Mouse (Mus musculus) forebrain, embryonic 10.5 days (tissue): ENCODE data around the gene Glud1. TPM values are rescaled to one million over a fixed set of nuclear protein-coding genes. Genes with fewer than 3 reads are reported as not detected.
A peak's percentile ranks its signal among the peaks of the same experiment; 100 is the strongest.

Experiments used
- DNase-seq: peaks from one replicate; pipeline ENCODE4 v3.0.0-alpha.2; 2017; ENCODE audit warnings: low spot score; ENCODE audit errors: extremely low spot score
- H3K27ac ChIP-seq: fragments of 300-500 bp; sonication (generic); 2 replicates; pipeline ENCODE4 v1.5.1; 2016; ENCODE audit warnings: mild to moderate bottlenecking
- H3K27me3 ChIP-seq: fragments of 300-500 bp; sonication (generic); 2 replicates; pipeline ENCODE4 v1.6.1; 2016; ENCODE audit warnings: mild to moderate bottlenecking; ENCODE audit not compliant: poor library complexity, severe bottlenecking
- H3K36me3 ChIP-seq: fragments of 300-500 bp; sonication (generic); replicated peaks from 2 replicates; pipeline ENCODE4 v1.6.1; 2016; ENCODE audit warnings: mild to moderate bottlenecking, moderate library complexity
- H3K4me1 ChIP-seq: fragments of 300-500 bp; sonication (generic); 2 replicates; pipeline ENCODE4 v1.6.1; 2016
- H3K4me3 ChIP-seq: fragments of 300-500 bp; sonication (generic); 2 replicates; pipeline ENCODE4 v1.5.1; 2016; ENCODE audit warnings: mild to moderate bottlenecking, moderate library complexity
- H3K9me3 ChIP-seq: fragments of 300-500 bp; sonication (generic); 2 replicates; pipeline ENCODE4 v1.6.1; 2016; ENCODE audit warnings: mild to moderate bottlenecking, moderate library complexity
- WGBS: fragments of 180-500 bp; shearing (Covaris S2); methylation state at CpG from one replicate; pipeline ENCODE4 v1.1.7; 2016; 5-methylcytosine and 5-hydroxymethylcytosine counted together
- polyA plus RNA-seq: library from polyadenylated mRNA; unstranded; fragments of >200 nt; fragmentation: Nextera tagmentation; extraction: Ambion mirVana; gene quantifications from 2 replicates; pipeline ENCODE4 v1.2.1, GENCODE M21; 2016

Gene Glud1
- polyA plus RNA-seq, 1 experiment from 2014 or later: 63.9 TPM

DNA sequence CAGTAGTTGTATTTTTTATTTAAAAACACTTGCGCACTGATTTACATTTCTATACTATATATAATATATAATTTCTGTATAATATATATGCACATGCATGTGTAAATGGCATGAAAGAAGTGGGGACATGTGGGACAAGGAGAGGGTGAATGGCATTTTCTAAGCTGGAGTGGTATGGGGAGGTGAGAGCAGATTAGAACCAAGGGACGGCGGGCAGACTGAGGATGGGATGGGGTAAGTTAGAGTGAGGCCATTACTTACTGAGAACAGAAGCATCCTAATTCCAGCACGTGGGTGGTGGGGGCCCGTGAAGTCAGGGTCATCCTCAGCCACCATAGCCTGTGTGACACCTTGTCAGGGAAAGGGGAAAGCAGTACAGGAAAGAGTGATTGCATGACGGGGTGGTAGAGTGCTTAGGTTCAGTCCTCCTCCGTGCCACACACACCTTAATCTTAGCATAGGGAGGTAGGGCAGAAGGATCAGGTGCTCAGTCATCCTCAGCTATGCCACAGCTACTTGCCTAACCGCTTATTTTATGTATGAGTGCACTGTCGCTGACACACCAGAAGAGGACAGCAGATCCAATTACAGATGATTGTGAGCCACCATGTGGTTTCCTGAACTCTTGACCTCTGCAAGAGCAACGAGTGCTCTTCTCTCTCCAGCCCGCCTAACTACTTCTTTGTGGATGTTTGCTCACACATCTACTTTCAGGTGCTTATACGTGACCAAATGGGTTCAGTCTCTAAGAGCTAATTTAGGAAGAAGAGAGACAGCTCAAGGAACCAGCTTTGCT is 35.4 kb downstream of the Glud1 start:
- H3K27ac ChIP-seq: peak overlapping the region; percentile 40; the same call in 1 of the 2 replicates
- no peaks in the 10 kb centered on the region for H3K9me3 ChIP-seq
- peaks cover 38% of the 10 kb centered on the region for H3K36me3 ChIP-seq
- no peak overlapping the region for H3K4me3 ChIP-seq
- H3K27me3 ChIP-seq: no peaks in the 10 kb centered on the region
- 0 out of 2 replicates have a peak, but pooled peaks cover 5% of the 10 kb centered on the region for H3K4me1 ChIP-seq
- 64% methylated on average over 12 of the region's 12 CpGs for WGBS
- no peak for DNase-seq

DNA sequence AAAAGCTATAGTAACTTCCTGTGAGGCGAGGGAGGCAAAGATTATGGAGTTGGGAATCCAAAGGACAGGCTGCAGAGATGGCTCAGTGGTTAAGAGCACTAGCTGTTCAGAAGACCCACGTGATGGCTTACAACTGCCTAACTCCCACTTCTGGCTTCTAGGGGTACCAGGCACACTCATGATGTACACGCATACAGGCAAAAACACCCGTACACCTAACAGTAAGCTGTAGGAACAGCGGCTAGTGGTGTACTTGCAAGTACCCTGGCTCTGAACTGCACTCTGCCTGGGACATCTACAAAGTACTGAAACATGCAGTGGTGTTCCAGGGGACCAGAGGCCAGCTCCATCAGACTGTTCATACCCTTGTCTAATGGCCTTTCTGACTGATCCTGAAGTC is 36.6 kb downstream of the Glud1 start:
- Histone ChIP-seq H3K9me3 (no peaks in the 10 kb centered on the region), H3K27ac (no peak overlapping the region), H3K27me3 (no peaks in the 10 kb centered on the region), H3K4me3 (no peak overlapping the region), H3K4me1 (peaks cover 10% of the 10 kb centered on the region), H3K36me3 (peaks cover 27% of the 10 kb centered on the region)
- WGBS: 93% methylated on average over 5 of the region's 5 CpGs
- no peak for DNase-seq

DNA sequence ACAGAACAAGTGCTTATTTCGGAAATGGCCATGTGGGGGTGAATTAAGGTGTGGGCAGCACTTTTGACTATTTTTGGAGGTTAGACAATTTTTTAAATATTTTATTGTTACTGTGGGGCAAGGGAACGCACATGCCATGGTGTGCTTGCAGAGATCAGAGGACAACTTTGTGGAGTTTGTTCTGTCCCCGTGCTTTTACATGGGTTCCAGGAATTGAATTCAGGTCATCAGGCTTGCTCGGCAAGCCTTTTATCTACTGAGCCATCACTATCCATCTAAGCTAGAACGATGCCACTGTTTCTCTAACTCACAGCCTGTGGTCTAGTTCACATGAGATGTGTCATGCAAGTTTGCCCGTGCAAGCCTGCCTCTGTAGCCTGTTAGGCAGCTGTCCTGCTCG is 37.8 kb downstream of the Glud1 start:
- no peak overlapping the region for H3K27ac ChIP-seq
- H3K4me1 ChIP-seq: peaks cover 12% of the 10 kb centered on the region
- H3K36me3 ChIP-seq: peaks cover 14% of the 10 kb centered on the region
- 88% methylated on average over 7 of the region's 7 CpGs for WGBS
- H3K27me3 ChIP-seq: no peaks in the 10 kb centered on the region
- no peaks in the 10 kb centered on the region for H3K9me3 ChIP-seq
- DNase-seq: no peak
- no peak overlapping the region for H3K4me3 ChIP-seq

DNA sequence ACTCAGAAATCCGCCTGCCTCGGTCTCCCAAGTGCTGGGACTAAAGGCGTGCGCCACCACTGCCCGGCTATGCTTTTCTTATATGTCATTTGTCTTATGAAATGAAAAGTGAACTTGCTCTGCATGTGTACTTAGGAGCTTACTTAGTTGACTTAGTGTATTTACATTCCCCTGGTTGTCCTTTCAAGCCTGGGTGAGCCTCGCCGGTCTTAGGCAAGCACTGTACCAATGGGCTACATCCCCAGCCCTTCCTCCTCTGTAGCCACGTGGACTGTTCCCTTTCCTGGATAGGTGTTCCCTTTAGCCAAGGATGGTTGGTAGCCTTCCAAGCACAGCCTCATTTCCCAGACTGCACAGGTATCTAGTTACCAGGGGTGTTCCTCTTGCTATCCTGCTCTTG is 38.5 kb downstream of the Glud1 start:
- WGBS: 90% methylated on average over 8 of the region's 8 CpGs
- Histone ChIP-seq H3K27me3 (no peaks in the 10 kb centered on the region), H3K27ac (no peak overlapping the region), H3K36me3 (peaks cover 9% of the 10 kb centered on the region), H3K9me3 (no peaks in the 10 kb centered on the region), H3K4me3 (no peak overlapping the region), H3K4me1 (peaks cover 12% of the 10 kb centered on the region)
- DNase-seq: no peak

DNA sequence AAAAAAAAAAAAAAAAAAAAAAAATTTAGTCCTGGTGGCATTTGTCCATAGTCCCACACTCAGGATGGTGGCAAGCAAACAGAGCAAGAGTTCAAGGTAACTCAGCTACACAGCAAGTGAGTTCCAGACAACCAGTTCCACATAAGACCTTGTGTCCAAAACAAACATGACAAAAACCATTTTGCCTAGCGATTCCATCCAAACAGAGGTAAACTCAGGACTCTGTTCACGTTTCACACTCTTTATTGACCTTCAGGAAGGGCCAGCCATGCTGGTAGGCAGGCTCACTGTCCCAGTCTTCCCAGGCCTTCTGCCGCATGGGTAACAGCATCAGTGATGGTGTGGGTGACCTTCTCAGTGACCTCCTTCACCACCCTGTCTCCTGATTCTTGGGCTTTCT is 41.1 kb downstream of the Glud1 start:
- Histone ChIP-seq H3K36me3 (no peaks in the 10 kb centered on the region), H3K9me3 (no peaks in the 10 kb centered on the region), H3K27ac (no peak overlapping the region), H3K4me1 (peaks cover 13% of the 10 kb centered on the region), H3K4me3 (no peak overlapping the region), H3K27me3 (no peaks in the 10 kb centered on the region)
- WGBS: 75% methylated on average over 3 of the region's 3 CpGs
- DNase-seq: no peak

DNA sequence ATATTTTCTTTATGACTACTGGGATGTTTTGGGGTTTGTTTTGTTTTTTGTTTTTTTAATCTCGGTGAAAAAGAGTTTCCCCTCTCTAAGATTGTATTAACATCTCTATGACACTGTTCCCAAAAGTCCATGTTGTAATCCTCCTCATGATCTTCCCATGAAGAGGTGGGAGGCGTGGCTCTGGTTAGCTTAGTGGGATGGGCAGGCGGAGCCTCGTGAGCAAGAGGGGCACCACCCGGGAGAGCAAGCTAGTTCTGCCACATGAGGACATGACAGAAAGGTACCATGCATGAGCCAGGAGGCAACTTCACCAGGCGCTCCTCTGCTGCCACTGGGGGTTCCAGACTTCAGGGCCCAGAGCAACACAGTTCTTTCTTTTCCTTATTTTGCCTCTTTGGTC is 42.0 kb downstream of the Glud1 start:
- DNase-seq: no peak
- H3K4me3 ChIP-seq: no peak overlapping the region
- H3K27ac ChIP-seq: no peak overlapping the region
- no peaks in the 10 kb centered on the region for H3K9me3 ChIP-seq
- H3K27me3 ChIP-seq: no peaks in the 10 kb centered on the region
- peaks cover 13% of the 10 kb centered on the region for H3K4me1 ChIP-seq
- no peaks in the 10 kb centered on the region for H3K36me3 ChIP-seq
- 74% methylated on average over 6 of the region's 6 CpGs for WGBS

DNA sequence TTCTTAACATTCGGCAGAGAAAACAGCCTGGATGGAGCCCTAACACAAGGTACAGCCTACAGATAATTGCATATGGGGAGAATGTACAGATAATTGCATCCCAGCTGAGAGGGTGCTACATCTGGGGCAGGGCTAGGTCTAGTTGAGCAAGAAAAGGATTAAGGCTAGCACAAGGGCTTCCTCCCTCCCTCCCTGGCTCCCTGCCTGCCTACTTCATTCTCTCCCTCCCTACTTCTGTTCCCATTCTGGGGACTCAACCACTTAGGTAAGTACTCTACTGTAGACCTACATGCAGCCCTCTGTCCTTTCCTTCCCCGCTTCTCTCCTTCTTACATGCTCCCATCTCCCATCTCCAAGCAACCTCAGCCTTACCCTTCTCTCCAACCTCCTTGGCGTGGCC is 42.8 kb downstream of the Glud1 start:
- Histone ChIP-seq H3K27me3 (no peaks in the 10 kb centered on the region), H3K9me3 (no peaks in the 10 kb centered on the region), H3K27ac (no peak overlapping the region), H3K4me3 (no peak overlapping the region), H3K4me1 (peaks cover 13% of the 10 kb centered on the region), H3K36me3 (no peaks in the 10 kb centered on the region)
- DNase-seq: no peak
- WGBS: 92% methylated on average over 3 of the region's 3 CpGs

DNA sequence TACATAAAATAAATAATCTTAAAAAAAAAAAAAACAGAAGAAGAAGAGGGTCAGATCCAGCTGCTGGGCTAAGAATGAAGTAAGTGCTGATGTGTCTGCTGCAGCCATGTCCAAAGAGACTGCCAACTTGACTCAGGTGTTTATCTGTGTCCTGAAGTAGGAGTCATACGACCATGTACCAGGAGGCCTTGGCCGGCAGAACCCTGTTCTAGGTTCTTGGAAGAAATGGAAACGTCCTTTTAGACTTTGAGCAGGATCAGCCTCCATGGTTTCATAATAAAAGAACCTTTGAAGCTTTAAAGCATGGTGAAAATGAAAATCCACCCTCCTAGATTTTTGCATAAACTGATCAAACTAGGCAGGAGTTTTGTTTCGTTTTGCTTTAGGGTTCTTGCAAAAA is 43.9 kb downstream of the Glud1 start:
- Histone ChIP-seq H3K4me1 (peaks cover 22% of the 10 kb centered on the region), H3K9me3 (no peaks in the 10 kb centered on the region), H3K36me3 (no peaks in the 10 kb centered on the region), H3K4me3 (no peak overlapping the region), H3K27ac (no peak overlapping the region), H3K27me3 (no peaks in the 10 kb centered on the region)
- WGBS: 86% methylated on average over 4 of the region's 4 CpGs
- no peak for DNase-seq

DNA sequence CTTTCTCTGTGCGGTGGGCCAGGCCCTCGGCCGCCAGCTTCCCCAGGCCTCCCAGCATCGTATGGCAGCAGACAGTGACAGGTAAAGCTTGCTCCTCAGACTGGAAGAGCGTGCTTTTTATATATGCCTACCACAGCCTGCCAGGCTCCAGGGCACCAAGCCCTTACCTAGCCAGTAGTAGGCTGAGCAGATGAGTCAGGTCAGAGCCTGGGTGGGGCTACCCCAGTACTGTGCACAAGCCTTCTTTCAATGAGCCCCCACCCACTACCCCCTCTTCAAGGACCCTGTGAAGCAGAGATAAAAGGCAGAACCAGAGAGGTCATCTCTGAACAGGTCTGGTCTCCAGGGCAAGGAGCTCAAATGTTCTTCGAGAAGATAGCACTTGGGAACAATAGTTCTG is 44.8 kb downstream of the Glud1 start, which contains the start of gene Fam25c:
Fam25c (minus strand) TSS at position 133 of the 400 bp plus-strand sequence.
- H3K4me3 ChIP-seq: no peak within 1 kb of the TSS
- H3K27me3 ChIP-seq: no peaks in the 10 kb centered on the region
- DNase-seq: no peak
- 0 out of 2 replicates have a peak within 1 kb of the TSS, but pooled peaks have one; percentile 26 for H3K27ac ChIP-seq
- no peaks in the 10 kb centered on the region for H3K36me3 ChIP-seq
- no peaks in the 10 kb centered on the region for H3K9me3 ChIP-seq
- WGBS: 91% methylated on average over 6 of the region's 6 CpGs
- peaks cover 22% of the 10 kb centered on the region for H3K4me1 ChIP-seq

DNA sequence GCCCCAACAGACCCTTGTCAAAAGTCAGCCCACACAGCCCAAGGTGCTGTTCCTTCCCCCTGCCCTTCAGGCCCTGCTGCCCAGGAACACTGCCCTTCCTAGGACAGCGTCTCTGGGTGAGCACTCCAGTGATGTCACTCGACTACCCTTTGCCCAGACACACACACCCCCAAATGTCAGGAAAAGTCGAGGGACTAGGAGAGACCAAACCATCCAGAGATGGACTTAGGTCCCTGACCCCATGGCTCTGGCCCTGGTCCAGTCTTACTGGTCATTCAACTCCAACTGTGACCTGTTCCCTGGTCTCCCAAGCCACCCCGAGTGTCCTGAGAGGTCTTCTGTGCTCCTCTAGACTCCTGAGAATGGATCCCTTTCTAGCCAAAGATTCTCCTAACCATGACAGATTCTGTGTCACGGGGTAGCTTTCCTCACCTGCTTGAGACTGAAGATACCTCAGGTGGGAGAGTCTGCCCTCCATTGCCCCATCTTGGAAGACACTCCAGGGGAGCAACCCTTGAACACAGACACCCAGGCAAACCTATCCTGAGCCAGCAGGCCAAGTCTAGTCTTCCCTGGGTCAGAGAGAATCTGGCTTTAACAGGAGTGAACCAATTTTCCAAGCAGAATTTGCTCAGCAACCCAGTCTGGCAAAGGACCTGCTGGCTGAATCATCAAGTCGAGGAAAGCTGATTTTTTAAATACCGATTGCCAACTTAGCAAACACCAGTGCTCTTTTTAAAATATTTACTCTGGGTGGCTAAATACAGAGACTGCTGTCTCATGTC is 47.3 kb downstream of the Glud1 start:
- no peaks in the 10 kb centered on the region for H3K9me3 ChIP-seq
- no peaks in the 10 kb centered on the region for H3K36me3 ChIP-seq
- no peak overlapping the region for H3K27ac ChIP-seq
- WGBS: 82% methylated on average over 7 of the region's 7 CpGs
- no peak for DNase-seq
- peaks cover 17% of the 10 kb centered on the region for H3K27me3 ChIP-seq
- H3K4me3 ChIP-seq: no peak overlapping the region
- peaks cover 17% of the 10 kb centered on the region for H3K4me1 ChIP-seq

DNA sequence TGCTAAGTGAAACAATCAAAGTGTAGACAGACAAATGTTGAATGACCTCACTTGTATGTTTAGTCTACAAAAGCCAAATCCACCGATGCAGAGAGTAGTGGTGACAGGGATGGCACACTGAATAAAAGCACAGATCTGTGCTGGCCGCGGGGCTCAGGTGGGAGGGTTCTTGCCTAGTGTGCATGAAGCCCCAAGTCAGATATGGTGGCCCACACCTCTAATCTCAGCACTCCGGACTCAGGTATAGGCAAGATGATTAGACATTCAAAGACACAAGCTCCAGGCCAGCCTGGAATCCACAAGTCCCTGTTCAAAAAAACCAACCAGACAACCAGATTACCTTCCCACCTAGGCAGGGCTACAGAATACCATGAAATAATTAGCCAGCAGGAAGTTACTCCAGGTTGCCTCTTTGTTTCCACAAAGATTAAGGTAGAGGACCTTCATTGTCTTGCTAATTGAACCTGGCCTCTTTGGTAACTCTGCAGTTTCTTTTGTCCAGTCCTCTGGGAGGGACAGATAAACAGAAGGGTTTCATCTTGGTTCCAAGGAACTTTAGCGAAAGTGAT is 49.2 kb downstream of the Glud1 start:
- WGBS: 33% methylated on average over 5 of the region's 5 CpGs
- no peak for DNase-seq
- Histone ChIP-seq H3K9me3 (no peaks in the 10 kb centered on the region), H3K36me3 (no peaks in the 10 kb centered on the region), H3K4me1 (peaks cover 33% of the 10 kb centered on the region), H3K4me3 (no peak overlapping the region), H3K27me3 (peaks cover 35% of the 10 kb centered on the region), H3K27ac (no peak overlapping the region)

DNA sequence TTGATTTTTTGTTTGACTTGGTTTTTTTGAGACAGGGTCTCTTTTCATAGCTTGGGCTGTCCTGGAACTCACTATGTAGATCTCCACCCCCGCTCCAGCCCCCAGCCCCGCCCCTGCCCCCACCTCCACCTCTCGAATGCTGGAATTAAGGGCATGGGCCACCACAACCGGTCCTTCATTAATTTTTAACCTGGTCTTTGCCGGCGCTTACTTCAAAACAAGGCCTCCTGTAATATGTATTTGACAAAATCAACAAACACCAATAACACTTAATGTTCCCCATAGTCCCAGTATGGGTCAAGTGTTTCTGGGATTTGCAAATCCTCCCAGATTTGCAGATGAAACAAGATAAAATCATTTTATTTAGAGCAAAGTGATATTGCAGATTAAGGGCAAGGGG is 49.7 kb downstream of the Glud1 start:
- no peaks in the 10 kb centered on the region for H3K36me3 ChIP-seq
- no peak for DNase-seq
- no peak overlapping the region for H3K27ac ChIP-seq
- peaks cover 28% of the 10 kb centered on the region for H3K4me1 ChIP-seq
- peaks cover 35% of the 10 kb centered on the region for H3K27me3 ChIP-seq
- no peak overlapping the region for H3K4me3 ChIP-seq
- 42% methylated on average over 6 of the region's 6 CpGs for WGBS
- 0 out of 2 replicates have a peak, but pooled peaks cover 3% of the 10 kb centered on the region for H3K9me3 ChIP-seq

DNA sequence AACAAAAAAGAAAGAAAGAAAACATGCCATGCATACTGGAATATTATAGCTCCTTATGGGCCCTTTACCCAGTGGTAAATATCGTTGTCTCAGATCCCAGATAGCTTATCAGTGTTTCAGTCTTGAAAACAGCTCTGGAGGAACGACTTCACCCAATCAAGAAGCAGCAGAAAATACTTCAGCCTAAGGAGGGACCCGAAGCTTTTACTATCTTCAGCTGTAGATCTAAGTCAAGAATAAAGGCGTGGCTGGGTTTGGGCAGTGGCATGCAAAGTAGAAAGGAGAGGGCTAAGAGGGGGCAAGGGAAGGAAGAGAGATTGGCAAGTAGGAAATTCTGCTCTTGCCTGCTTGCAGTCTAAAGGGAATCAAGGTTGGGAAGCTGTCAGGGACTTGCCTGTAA is 51.6 kb downstream of the Glud1 start:
- no peak for DNase-seq
- WGBS: 77% methylated on average over 4 of the region's 4 CpGs

More for the DNA sequence above, 51.6 kb downstream of the Glud1 start:
- Histone ChIP-seq H3K4me3 (no peak overlapping the region), H3K27me3 (peaks cover 35% of the 10 kb centered on the region), H3K9me3 (0 out of 2 replicates have a peak, but pooled peaks cover 6% of the 10 kb centered on the region), H3K4me1 (peaks cover 27% of the 10 kb centered on the region), H3K27ac (no peak overlapping the region), H3K36me3 (no peaks in the 10 kb centered on the region)
